Mouse (Mus musculus): ENCODE results near the gene Myd88.

DNA sequence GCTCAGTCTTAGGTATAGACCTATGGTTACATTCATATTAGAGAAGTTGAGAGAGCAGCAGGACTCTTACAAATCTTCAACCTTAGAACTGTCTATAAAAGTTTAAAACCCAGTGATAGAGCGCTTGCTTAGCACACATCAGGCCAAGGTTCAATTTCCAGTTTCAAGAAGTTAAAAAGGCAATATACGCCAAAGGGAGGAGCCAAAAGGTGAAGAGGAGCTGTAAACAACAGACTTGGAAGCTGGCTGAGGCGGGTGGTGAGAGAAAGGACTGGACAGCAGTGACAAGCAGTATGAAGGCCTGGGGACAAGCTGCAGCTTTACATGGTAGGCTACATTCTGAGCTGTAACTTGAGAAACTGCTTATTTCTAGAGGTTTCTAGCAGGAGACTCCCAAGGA lies 42.6 kb downstream of the Myd88 start:
- TF ChIP-seq CTCF (conservative IDR thresholded peaks at IDR 0.05 in 1 of 2, IDR thresholded peaks at IDR 0.05 in 1 of 2; ENCODE audit: low read depth in 2 of 2, low read length in 2 of 2): no peak
- TF ChIP-seq MAX (IDR thresholded peaks at IDR 0.05; ENCODE audit: low read length): no peak
- no peak for TF ChIP-seq POLR2A (IDR thresholded peaks at IDR 0.05; ENCODE audit: low read depth, low read length)
- no peak for TF ChIP-seq EP300 (IDR thresholded peaks at IDR 0.05; ENCODE audit: low read length)
- no peak for TF ChIP-seq BHLHE40 (IDR thresholded peaks at IDR 0.05; ENCODE audit: low read depth, low read length)
- TF ChIP-seq USF2 (conservative IDR thresholded peaks at IDR 0.05; ENCODE audit: low read depth, low read length): no peak
- TF ChIP-seq POLR2AphosphoS2 (IDR thresholded peaks at IDR 0.05; ENCODE audit: low read depth, low read length): no peak
- no peak for TF ChIP-seq CHD1 (IDR thresholded peaks at IDR 0.05; ENCODE audit: low read depth, low read length)
- TF ChIP-seq ZKSCAN1 (IDR thresholded peaks at IDR 0.05; ENCODE audit: borderline replicate concordance, low read depth, low read length): no peak
- TF ChIP-seq ZC3H11A (IDR thresholded peaks at IDR 0.05; ENCODE audit: low read depth, low read length): no peak
- no peak for TF ChIP-seq TBP (conservative IDR thresholded peaks at IDR 0.05; ENCODE audit: low read depth, low read length)

Data from CH12.LX (cell line).